Comparison of ENCODE assay signal across 12 mouse cellular contexts in genomic region chr4:82806176-82806757, GRCm38 (mm10). TPM values are rescaled to one million over a fixed set of nuclear protein-coding genes. Genes with fewer than 3 reads are reported as not detected.
DNase-seq lines count a peak whose midpoint lies in the region; ATAC-seq and TF ChIP-seq lines count a peak whose summit lies in the region.
"Had no signal": no experiment of that assay in that cellular context is flagged by ENCODE, and none has a peak within 500 bp of the region (broad histone marks: within the 10 kb centered on the region; RNA-seq: fewer than 3 reads in every experiment).

No protein-coding gene starts in this region.

- no peaks in the 10 kb centered on the region for H3K27me3 ChIP-seq in forebrain, embryonic 16.5 days (replicated peaks; ENCODE audit: control insufficient read depth, insufficient read depth, low read length)
- H3K27me3 ChIP-seq in lung, postnatal 0 days (replicated peaks; ENCODE audit: insufficient read depth, low read length), result no peaks in the 10 kb centered on the region
- H3K27me3 ChIP-seq: liver, embryonic 13.5 days had no signal

- TF ChIP-seq CTCF in brain, embryonic 14.5 days (IDR thresholded peaks at IDR 0.05; ENCODE audit: borderline replicate concordance, extremely low read depth, insufficient read depth, insufficient read length), result no peak
- TF ChIP-seq CTCF in lung, postnatal 0 days (IDR thresholded peaks at IDR 0.05), result no peak

- intact Hi-C loops in gastrocnemius, postnatal 36 days (cut with DNase I), result no loop called here

- H3K4me1 ChIP-seq in forebrain, embryonic 16.5 days (replicated peaks; ENCODE audit: control insufficient read depth, insufficient read depth, low read length), result peaks cover 4% of the 10 kb centered on the region
- H3K4me1 ChIP-seq in lung, postnatal 0 days (ENCODE audit: insufficient read depth, low read depth, low read length), result no peaks in the 10 kb centered on the region
- H3K4me1 ChIP-seq: liver, embryonic 13.5 days had no signal

- TF ChIP-seq POLR2A in brain, embryonic 14.5 days (IDR thresholded peaks at IDR 0.05; ENCODE audit: borderline replicate concordance, extremely low read depth, insufficient read depth, insufficient read length, poor library complexity, severe bottlenecking), result no peak

- H3K4me2 ChIP-seq in forebrain, embryonic 16.5 days (ENCODE audit: low read length), result no peak overlapping the region
- H3K4me2 ChIP-seq in lung, postnatal 0 days (replicated peaks; ENCODE audit: low read depth, low read length), result no peak overlapping the region
- H3K4me2 ChIP-seq: liver, embryonic 13.5 days had no signal

- H3K36me3 ChIP-seq in forebrain, embryonic 16.5 days (ENCODE audit: control insufficient read depth, insufficient read depth), result no peaks in the 10 kb centered on the region
- no peaks in the 10 kb centered on the region for H3K36me3 ChIP-seq in lung, postnatal 0 days (ENCODE audit: insufficient read depth, low read length)

- H3K9me3 ChIP-seq in forebrain, embryonic 16.5 days (ENCODE audit: control insufficient read depth, low read length), result no peaks in the 10 kb centered on the region
- no peaks in the 10 kb centered on the region for H3K9me3 ChIP-seq in lung, postnatal 0 days (ENCODE audit: low read length)
- H3K9me3 ChIP-seq: liver, embryonic 13.5 days had no signal

- no peak overlapping the region for H3K9ac ChIP-seq in forebrain, embryonic 16.5 days (replicated peaks; ENCODE audit: low read depth, low read length)
- no peak overlapping the region for H3K9ac ChIP-seq in lung, postnatal 0 days (replicated peaks; ENCODE audit: low read depth)
- H3K9ac ChIP-seq: liver, embryonic 13.5 days had no signal

- peak overlapping the region; percentile 61; the same call in 1 of the 2 replicates for H3K27ac ChIP-seq in forebrain, embryonic 16.5 days (ENCODE audit: low read length)
- no peak overlapping the region for H3K27ac ChIP-seq in lung, postnatal 0 days (ENCODE audit: low read length)
- H3K27ac ChIP-seq: liver, embryonic 13.5 days had no signal

- H3K4me3 ChIP-seq in forebrain, embryonic 16.5 days (replicated peaks; ENCODE audit: low read length), result no peak overlapping the region
- no peak overlapping the region for H3K4me3 ChIP-seq in lung, postnatal 0 days (ENCODE audit: low read depth, low read length)
- H3K4me3 ChIP-seq: liver, embryonic 13.5 days had no signal

- 24% methylated on average over 10 of the region's 10 CpGs for WGBS in forebrain, embryonic 16.5 days
- 92% methylated on average over 10 of the region's 10 CpGs for WGBS in lung, postnatal 0 days

- ATAC-seq in frontal cortex, adult (ENCODE audit: low TSS enrichment), result 0 out of 2 replicates have a peak, but pooled peaks have one; percentile 15
- peak; percentile 69 for ATAC-seq in forebrain, embryonic 16.5 days
- ATAC-seq in lung, postnatal 0 days, result no peak

- DNase-seq in frontal cortex, postnatal 25 days (ENCODE audit: low spot score in 2 of 2), result no peak
- DNase-seq in brain, embryonic 14.5 days (ENCODE audit: low read depth), result peak; percentile 90
- DNase-seq in layer of hippocampus, adult 9-11 months, result peak; percentile 59
- no peak for DNase-seq in adrenal gland, adult (ENCODE audit: inconsistent age in 2 of 2, low spot score in 1 of 2)
- DNase-seq in gastrocnemius, postnatal 36 days, result no peak
- no peak for DNase-seq in lung, postnatal 0 days (ENCODE audit: low spot score)
- DNase-seq: heart, adult 11 months; heart, postnatal 14 days; kidney, adult 2 months; liver, embryonic 13.5 days had no signal

- TF ChIP-seq EP300 in lung, postnatal 0 days (IDR thresholded peaks at IDR 0.05), result no peak

RNA-seq across cellular contexts. Expression of gene Zdhhc21, which starts 53.5 kb away (rescaled TPM):
- 12.4 and 14.7 TPM in 2 replicates for polyA plus RNA-seq in brain, embryonic 14.5 days (2012; rRNA removed)
- 19.7 and 20.1 TPM in 2 replicates for polyA plus RNA-seq in forebrain, embryonic 16.5 days (2015; fragmentation: Nextera tagmentation; extraction: Ambion mirVana)
- 10 to 100 TPM in 1 of 2 experiments, 1 to 10 TPM in 1; 9.9 to 12.0 TPM for total RNA-seq in gastrocnemius, postnatal 36 days (2021)
- polyA plus RNA-seq in lung, postnatal 0 days (2015; fragmentation: Nextera tagmentation; extraction: Ambion mirVana), result 8.8 and 8.9 TPM in 2 replicates

Comparison
In these comparisons a context has a peak if more than half of its experiments do, and no peak if none do; other contexts are left out.
1. DNase-seq: peak in brain, embryonic 14.5 days (single experiment) and layer of hippocampus, adult 9-11 months (single experiment); none in frontal cortex, postnatal 25 days (0 of 2), adrenal gland, adult (0 of 2), gastrocnemius, postnatal 36 days (0 of 2) and lung, postnatal 0 days (single experiment).